Mouse (Mus musculus) MEL (cell line): ENCODE measurements around the gene Arpp21. TPM values are rescaled to one million over a fixed set of nuclear protein-coding genes. Genes with fewer than 3 reads are reported as not detected.

Source experiments
- DNase-seq: peaks from one replicate; pipeline ENCODE4 v3.0.0; 2011; ENCODE audit warnings: low read depth, low spot score
- H3K27ac ChIP-seq: 2 replicates; pipeline ENCODE4 v1.5.1; 2012; ENCODE audit warnings: low read depth, mild to moderate bottlenecking, control low read depth, low read length, moderate library complexity; ENCODE audit not compliant: control insufficient read depth
- H3K27me3 ChIP-seq, 2 experiments: fragments of 150-350 bp in 1 of 2; sonication (generic) in 1 of 2; 2 replicates each; pipeline ENCODE4 v1.6.1; 2012; ENCODE audit warnings: low read length in 2 of 2, mild to moderate bottlenecking in 2 of 2, improper control_type of control experiment in 1 of 2, moderate library complexity in 1 of 2; ENCODE audit not compliant: insufficient read depth in 2 of 2, control insufficient read depth in 1 of 2
- H3K36me3 ChIP-seq, 2 experiments: 2 replicates each; pipeline ENCODE4 v1.6.1; 2012 to 2014; ENCODE audit warnings: low read length in 2 of 2, improper control_type of control experiment in 1 of 2, inconsistent platforms in 1 of 2, mild to moderate bottlenecking in 1 of 2; ENCODE audit not compliant: insufficient read depth in 2 of 2, control insufficient read depth in 1 of 2
- H3K4me1 ChIP-seq, 2 experiments: fragments of 150-350 bp in 1 of 2; sonication (generic) in 1 of 2; 2 replicates each; pipeline ENCODE4 v1.6.1; 2012; ENCODE audit warnings: low read length in 2 of 2, improper control_type of control experiment in 1 of 2, mild to moderate bottlenecking in 1 of 2; ENCODE audit not compliant: insufficient read depth in 2 of 2, control insufficient read depth in 1 of 2
- H3K4me3 ChIP-seq, 2 experiments: fragments of 150-350 bp in 1 of 2; sonication (generic) in 1 of 2; 2 replicates each; pipeline ENCODE4 v1.5.1; 2012; ENCODE audit warnings: low read depth in 2 of 2, low read length in 2 of 2, mild to moderate bottlenecking in 2 of 2, moderate library complexity in 2 of 2, control low read depth in 1 of 2, improper control_type of control experiment in 1 of 2; ENCODE audit not compliant: control insufficient read depth in 1 of 2, insufficient read depth in 1 of 2
- H3K79me2 ChIP-seq: 2 replicates; pipeline ENCODE4 v1.6.1; 2012; ENCODE audit warnings: mild to moderate bottlenecking, low read length, moderate library complexity; ENCODE audit not compliant: control insufficient read depth, poor library complexity, insufficient read depth
- H3K9ac ChIP-seq: 2 replicates; pipeline ENCODE4 v1.6.1; 2012; ENCODE audit warnings: low read depth, mild to moderate bottlenecking, control low read depth, low read length, moderate library complexity; ENCODE audit not compliant: control insufficient read depth, poor library complexity, severe bottlenecking
- H3K9me3 ChIP-seq: fragments of 150-350 bp; sonication (generic); replicated peaks from 2 replicates; pipeline ENCODE4 v1.6.1; 2012; ENCODE audit warnings: mild to moderate bottlenecking, low read length, improper control_type of control experiment, moderate library complexity; ENCODE audit not compliant: insufficient read depth
- CHD1 ChIP-seq: IDR thresholded peaks from 2 replicates; pipeline ENCODE4 v1.6.1; 2012; ENCODE audit warnings: low read depth, mild to moderate bottlenecking, inconsistent platforms, low read length, improper control_type of control experiment
- CTCF ChIP-seq, 3 experiments: IDR thresholded peaks in 2 of 3; conservative IDR thresholded peaks in 1 of 3; 2 replicates each; pipeline ENCODE4 v1.5.1; 2011 to 2012; ENCODE audit warnings: low read length in 3 of 3, low read depth in 2 of 3, mild to moderate bottlenecking in 2 of 3, improper control_type of control experiment in 1 of 3, inconsistent platforms in 1 of 3, mixed read lengths in 1 of 3, moderate library complexity in 1 of 3; ENCODE audit not compliant: control insufficient read depth in 1 of 3, insufficient read depth in 1 of 3, poor library complexity in 1 of 3, severe bottlenecking in 1 of 3
- E2F4 ChIP-seq: IDR thresholded peaks from 2 replicates; pipeline ENCODE4 v1.6.1; 2011; ENCODE audit warnings: low read depth, low read length, improper control_type of control experiment, borderline replicate concordance
- ELF1 ChIP-seq: IDR thresholded peaks from 2 replicates; pipeline ENCODE4 v1.6.1; 2014; ENCODE audit warnings: low read depth, mild to moderate bottlenecking, inconsistent platforms, low read length, improper control_type of control experiment, moderate library complexity
- EP300 ChIP-seq, 2 experiments: IDR thresholded peaks; 2 replicates each; pipeline ENCODE4 v1.6.1; 2011; ENCODE audit warnings: improper control_type of control experiment in 2 of 2, low read length in 2 of 2, low read depth in 1 of 2, mild to moderate bottlenecking in 1 of 2
- GABPA ChIP-seq: IDR thresholded peaks from 2 replicates; pipeline ENCODE4 v1.6.1; 2012; ENCODE audit warnings: low read depth, mild to moderate bottlenecking, inconsistent platforms, low read length, improper control_type of control experiment, moderate library complexity
- HCFC1 ChIP-seq: IDR thresholded peaks from 2 replicates; pipeline ENCODE4 v1.6.1; 2012; ENCODE audit warnings: low read depth, mild to moderate bottlenecking, inconsistent platforms, low read length, improper control_type of control experiment, moderate library complexity
- MAZ ChIP-seq: IDR thresholded peaks from 2 replicates; pipeline ENCODE4 v1.6.1; 2012; ENCODE audit warnings: low read depth, mild to moderate bottlenecking, inconsistent platforms, low read length, improper control_type of control experiment
- MEF2A ChIP-seq: IDR thresholded peaks from 2 replicates; pipeline ENCODE4 v1.6.1; 2014; ENCODE audit warnings: low read depth, mild to moderate bottlenecking, inconsistent platforms, low read length, improper control_type of control experiment; ENCODE audit not compliant: poor library complexity, insufficient replicate concordance, severe bottlenecking; ENCODE audit errors: extremely low read depth
- NRF1 ChIP-seq: IDR thresholded peaks from 2 replicates; pipeline ENCODE4 v1.6.1; 2014; ENCODE audit warnings: low read depth, mild to moderate bottlenecking, inconsistent platforms, low read length, improper control_type of control experiment, moderate library complexity; ENCODE audit not compliant: poor library complexity, insufficient read depth, severe bottlenecking
- POLR2A ChIP-seq, 2 experiments: IDR thresholded peaks; 2 replicates each; pipeline ENCODE4 v1.6.1; 2011 to 2012; ENCODE audit warnings: low read length in 2 of 2, mild to moderate bottlenecking in 2 of 2, control low read depth in 1 of 2, improper control_type of control experiment in 1 of 2, low read depth in 1 of 2, moderate library complexity in 1 of 2; ENCODE audit not compliant: control insufficient read depth in 1 of 2, insufficient read depth in 1 of 2, poor library complexity in 1 of 2
- POLR2AphosphoS2 ChIP-seq: IDR thresholded peaks from 2 replicates; pipeline ENCODE4 v1.6.1; 2011; ENCODE audit warnings: low read length, improper control_type of control experiment
- RAD21 ChIP-seq: IDR thresholded peaks from 2 replicates; pipeline ENCODE4 v1.6.1; 2011; ENCODE audit warnings: mild to moderate bottlenecking, low read depth, low read length, improper control_type of control experiment
- RCOR1 ChIP-seq: IDR thresholded peaks from 2 replicates; pipeline ENCODE4 v1.6.1; 2012; ENCODE audit warnings: low read depth, mild to moderate bottlenecking, inconsistent platforms, low read length, improper control_type of control experiment
- SIN3A ChIP-seq: IDR thresholded peaks from 2 replicates; pipeline ENCODE4 v1.6.1; 2012; ENCODE audit warnings: low read length, improper control_type of control experiment, inconsistent platforms
- USF1 ChIP-seq: IDR thresholded peaks from 2 replicates; pipeline ENCODE4 v1.6.1; 2014; ENCODE audit warnings: low read depth, mild to moderate bottlenecking, inconsistent platforms, low read length, improper control_type of control experiment, moderate library complexity
- polyA plus RNA-seq, 2 experiments: library from polyadenylated mRNA; stranded (reverse) in 1 of 2; unstranded in 1 of 2; fragments of >175 nt in 1 of 2; fragments of >200 nt in 1 of 2; gene quantifications; 2 replicates each; pipeline versions ENCODE4 v1.2.1 to v1.2.4; 2012; ENCODE audit warnings: low replicate concordance in 2 of 2, low read depth in 1 of 2; ENCODE audit not compliant: insufficient read length in 2 of 2, insufficient read depth in 1 of 2, missing spikeins in 1 of 2
- total RNA-seq: library from RNA; depleted of rRNA; stranded (reverse); fragments of 300-350 nt; gene quantifications from 2 replicates; pipeline ENCODE4 v1.2.3, GENCODE M21; 2012

The Arpp21 gene
- total and polyA plus RNA-seq, 3 experiments, result 0.10 to 0.12 TPM; not detected in 1

DNA sequence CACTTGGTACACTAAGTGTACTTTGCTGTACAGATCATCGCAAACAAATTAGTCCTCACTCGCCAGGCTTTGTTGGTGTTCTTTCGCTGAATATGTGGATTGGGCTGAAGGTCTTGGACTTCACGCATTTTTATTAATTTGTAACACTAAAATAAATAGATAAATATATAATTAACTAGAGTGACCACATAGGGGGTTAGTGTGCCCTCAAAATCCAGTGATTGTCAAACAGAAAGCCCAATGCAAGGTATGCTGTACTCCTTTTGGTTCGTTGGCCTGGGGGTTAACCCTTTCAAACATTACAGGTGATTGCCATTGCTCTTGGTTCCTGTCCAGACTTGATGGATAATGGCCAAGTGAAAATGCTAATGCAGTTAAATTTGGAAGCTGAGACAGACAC lies 212.6 kb downstream of the Arpp21 start:
- Histone ChIP-seq H3K9me3 (no peaks in the 10 kb centered on the region), H3K27ac (no peak overlapping the region), H3K4me1 (no peaks in the 10 kb centered on the region), H3K4me3 (no peak overlapping the region), H3K36me3 (no peaks in the 10 kb centered on the region), H3K27me3 (no peaks in the 10 kb centered on the region), H3K79me2 (no peaks in the 10 kb centered on the region), H3K9ac (no peak overlapping the region)
- TF ChIP-seq POLR2A (IDR thresholded peaks at IDR 0.05; ENCODE audit: control insufficient read depth in 1 of 2, insufficient read depth in 1 of 2, low read depth in 1 of 2, low read length in 2 of 2, poor library complexity in 1 of 2), result no peak
- no peak for TF ChIP-seq MEF2A
- TF ChIP-seq HCFC1, result no peak
- TF ChIP-seq MAZ, result no peak
- TF ChIP-seq ELF1, result no peak
- no peak for TF ChIP-seq EP300 (IDR thresholded peaks at IDR 0.05; ENCODE audit: low read depth in 1 of 2, low read length in 2 of 2)
- no peak for TF ChIP-seq POLR2AphosphoS2
- TF ChIP-seq CHD1, result no peak
- no peak for TF ChIP-seq USF1
- no peak for TF ChIP-seq RAD21
- no peak for TF ChIP-seq SIN3A
- no peak for TF ChIP-seq RCOR1
- TF ChIP-seq CTCF (IDR thresholded peaks at IDR 0.05 in 2 of 3, conservative IDR thresholded peaks at IDR 0.05 in 1 of 3; ENCODE audit: control insufficient read depth in 1 of 3, insufficient read depth in 1 of 3, low read depth in 2 of 3, low read length in 3 of 3, poor library complexity in 1 of 3, severe bottlenecking in 1 of 3), result no peak
- no peak for TF ChIP-seq E2F4
- TF ChIP-seq NRF1, result no peak
- no peak for TF ChIP-seq GABPA
- no peak for DNase-seq
